8 mouse cellular contexts compared by ENCODE assay signal in the genomic region with DNA sequence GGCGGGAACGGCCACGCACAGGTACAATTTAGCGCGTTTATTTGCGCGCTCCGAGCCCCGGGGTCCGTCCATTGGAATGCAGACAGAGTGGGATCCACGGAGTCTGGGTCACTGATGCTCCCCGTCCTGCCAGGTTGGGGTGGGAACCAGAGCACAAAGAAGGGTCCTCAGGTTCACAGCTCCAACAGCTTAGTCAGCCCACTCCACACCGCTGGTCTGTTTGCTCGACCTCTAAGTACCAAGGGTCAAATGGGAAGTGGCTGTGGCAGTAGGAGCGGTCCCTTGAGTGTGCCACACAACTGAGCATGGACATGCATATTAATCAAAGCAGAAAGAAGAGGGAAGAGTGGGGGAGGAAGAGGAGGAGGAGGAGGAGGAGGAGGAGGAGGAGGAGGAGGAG. TPM values are rescaled to one million over a fixed set of nuclear protein-coding genes. Genes with fewer than 3 reads are reported as not detected.
A peak's percentile ranks its signal among the peaks of the same experiment; 100 is the strongest.
DNase-seq lines count a peak whose midpoint lies in the region; ATAC-seq and TF ChIP-seq lines count a peak whose summit lies in the region.

No protein-coding gene starts in this region.

- no peaks in the 10 kb centered on the region for H3K9me3 ChIP-seq in lung, embryonic 15.5 days
- H3K9me3 ChIP-seq in hindbrain, postnatal 0 days (ENCODE audit: low read length), result no peaks in the 10 kb centered on the region
- H3K9me3 ChIP-seq in neural tube, embryonic 14.5 days (ENCODE audit: control insufficient read depth, low read length), result no peaks in the 10 kb centered on the region

- TF ChIP-seq POLR2A in cerebellum, adult 2 months (IDR thresholded peaks at IDR 0.05; ENCODE audit: borderline replicate concordance, insufficient read depth, low read length), result no peak

- ATAC-seq in lung, embryonic 15.5 days (ENCODE audit: borderline replicate concordance, extremely low read depth, low FRiP score, low TSS enrichment), result no peak
- no peak for ATAC-seq in hindbrain, postnatal 0 days
- no peak for ATAC-seq in neural tube, embryonic 14.5 days (ENCODE audit: low read depth)

- WGBS in cerebellum, adult 2 months, result 7% methylated on average over 14 of the region's 15 CpGs
- WGBS in lung, embryonic 15.5 days, result 21% methylated on average over 15 of the region's 15 CpGs
- 40% methylated on average over 15 of the region's 15 CpGs for WGBS in hindbrain, postnatal 0 days
- WGBS in neural tube, embryonic 14.5 days, result 19% methylated on average over 15 of the region's 15 CpGs

- H3K4me1 ChIP-seq in cerebellum, adult 2 months (ENCODE audit: control insufficient read depth, insufficient read depth, low read length), result no peaks in the 10 kb centered on the region
- peaks cover 4% of the 10 kb centered on the region; the same call in 1 of the 2 replicates for H3K4me1 ChIP-seq in lung, embryonic 15.5 days
- no peaks in the 10 kb centered on the region for H3K4me1 ChIP-seq in hindbrain, postnatal 0 days (ENCODE audit: insufficient read depth, low read length)
- no peaks in the 10 kb centered on the region for H3K4me1 ChIP-seq in neural tube, embryonic 14.5 days (ENCODE audit: control insufficient read depth, insufficient read depth, low read length)

- peak overlapping the region; percentile 64 for H3K27ac ChIP-seq in cerebellum, adult 2 months (ENCODE audit: insufficient read depth, low read length)
- H3K27ac ChIP-seq in lung, embryonic 15.5 days, result no peak overlapping the region
- 0 out of 2 replicates have a peak overlapping the region, but pooled peaks have one; percentile 79 for H3K27ac ChIP-seq in hindbrain, postnatal 0 days
- no peak overlapping the region for H3K27ac ChIP-seq in neural tube, embryonic 14.5 days (ENCODE audit: low read depth, low read length)

- peak overlapping the region; percentile 87 for H3K4me2 ChIP-seq in lung, embryonic 15.5 days
- peak overlapping the region; percentile 63 for H3K4me2 ChIP-seq in hindbrain, postnatal 0 days (ENCODE audit: low read depth, low read length)
- H3K4me2 ChIP-seq in neural tube, embryonic 14.5 days (ENCODE audit: low read depth, low read length), result peak overlapping the region; percentile 65

- DNase-seq in cerebellum, adult 2 months, result no peak
- DNase-seq in cerebellum, adult 18-20 months, result no peak
- no peak for DNase-seq in lung, postnatal 36 days
- no peak for DNase-seq in hindbrain, postnatal 0 days (ENCODE audit: low spot score)
- no peak for DNase-seq in gastrocnemius, postnatal 10 days
- DNase-seq in thymus, postnatal 4 days, result no peak

- no peak for TF ChIP-seq CTCF in cerebellum, adult 2 months (IDR thresholded peaks at IDR 0.05; ENCODE audit: borderline replicate concordance, insufficient read depth, low read depth, low read length)
- no peak for TF ChIP-seq CTCF in hindbrain, postnatal 0 days (IDR thresholded peaks at IDR 0.05; ENCODE audit: low read depth)

- H3K4me3 ChIP-seq in cerebellum, adult 2 months (replicated peaks; ENCODE audit: insufficient read depth, low read depth, low read length), result peak overlapping the region; percentile 97
- H3K4me3 ChIP-seq in lung, embryonic 15.5 days, result peak overlapping the region; percentile 43
- peak overlapping the region; percentile 54 for H3K4me3 ChIP-seq in hindbrain, postnatal 0 days (ENCODE audit: low read length)
- peak overlapping the region; percentile 46 for H3K4me3 ChIP-seq in neural tube, embryonic 14.5 days (ENCODE audit: low read depth, low read length)

- H3K9ac ChIP-seq in lung, embryonic 15.5 days, result no peak overlapping the region
- H3K9ac ChIP-seq in hindbrain, postnatal 0 days (replicated peaks; ENCODE audit: low read length), result no peak overlapping the region
- 0 out of 2 replicates have a peak overlapping the region, but pooled peaks have one; percentile 16 for H3K9ac ChIP-seq in neural tube, embryonic 14.5 days (replicated peaks; ENCODE audit: low read depth, low read length)

- no peaks in the 10 kb centered on the region for H3K36me3 ChIP-seq in lung, embryonic 15.5 days
- H3K36me3 ChIP-seq in hindbrain, postnatal 0 days (ENCODE audit: insufficient read depth, low read length), result no peaks in the 10 kb centered on the region
- H3K36me3 ChIP-seq in neural tube, embryonic 14.5 days (ENCODE audit: control insufficient read depth, insufficient read depth, low read length), result no peaks in the 10 kb centered on the region

- H3K27me3 ChIP-seq in cerebellum, adult 2 months (ENCODE audit: control insufficient read depth, insufficient read depth, low read length), result no peaks in the 10 kb centered on the region
- peaks cover 49% of the 10 kb centered on the region for H3K27me3 ChIP-seq in lung, embryonic 15.5 days
- no peaks in the 10 kb centered on the region for H3K27me3 ChIP-seq in hindbrain, postnatal 0 days (ENCODE audit: insufficient read depth, low read length)
- no peaks in the 10 kb centered on the region for H3K27me3 ChIP-seq in neural tube, embryonic 14.5 days (ENCODE audit: control insufficient read depth, insufficient read depth, low read length)

RNA-seq across cellular contexts. Expression of a gene that starts 0.4 kb away (rescaled TPM):
- polyA plus RNA-seq in cerebellum, adult 2 months (2012; rRNA removed), result 0.11 TPM in 1 of 2 replicates, not detected in the other
- polyA plus RNA-seq in lung, embryonic 15.5 days (2015; fragmentation: Nextera tagmentation; extraction: Ambion mirVana), result not detected in 2 replicates
- total RNA-seq in hindbrain, postnatal 0 days (2014; rRNA removed), result not detected in 2 replicates
- 0.45 TPM in 1 of 2 replicates, not detected in the other for polyA plus RNA-seq in hindbrain, postnatal 0 days (2015; fragmentation: Nextera tagmentation; extraction: Ambion mirVana)
- polyA plus RNA-seq in neural tube, embryonic 14.5 days (2014; fragmentation: Nextera tagmentation; extraction: Ambion mirVana), result 0.44 and 0.67 TPM in 2 replicates
- total RNA-seq in gastrocnemius, postnatal 10 days (2021), result not detected

RNA-seq across cellular contexts. Expression of a gene that starts 1.3 kb away (rescaled TPM):
- polyA plus RNA-seq in cerebellum, adult 2 months (2012; rRNA removed), result 11.9 and 15.9 TPM in 2 replicates
- 0.29 and 0.49 TPM in 2 replicates for polyA plus RNA-seq in lung, embryonic 15.5 days (2015; fragmentation: Nextera tagmentation; extraction: Ambion mirVana)
- 21.7 and 32.0 TPM in 2 replicates for total RNA-seq in hindbrain, postnatal 0 days (2014; rRNA removed)
- 14.1 and 15.1 TPM in 2 replicates for polyA plus RNA-seq in hindbrain, postnatal 0 days (2015; fragmentation: Nextera tagmentation; extraction: Ambion mirVana)
- polyA plus RNA-seq in neural tube, embryonic 14.5 days (2014; fragmentation: Nextera tagmentation; extraction: Ambion mirVana), result 11.0 and 15.5 TPM in 2 replicates
- total RNA-seq in gastrocnemius, postnatal 10 days (2021), result under 1 TPM; 0.21 to 0.75 TPM

Comparison
In these comparisons a context has a peak if more than half of its experiments do, and no peak if none do; other contexts are left out.
1. H3K27ac ChIP-seq: peak in cerebellum, adult 2 months (single experiment) and hindbrain, postnatal 0 days (single experiment); none in lung, embryonic 15.5 days (single experiment) and neural tube, embryonic 14.5 days (single experiment).
2. H3K4me3 ChIP-seq: peak in every context shown above with its lines; median percentile 97 in cerebellum, adult 2 months; 54 in hindbrain, postnatal 0 days; 46 in neural tube, embryonic 14.5 days; 43 in lung, embryonic 15.5 days.
3. Peak in every context shown above with its lines, with median percentiles within 50 percentile points of each other: H3K4me2 ChIP-seq.